Mouse (Mus musculus): ENCODE measurements around the gene Otos. TPM values are rescaled to one million over a fixed set of nuclear protein-coding genes. Genes with fewer than 3 reads are reported as not detected.

Otos gene
- polyA plus RNA-seq, 1 experiment from 2014 or later = 0.35 TPM

DNA sequence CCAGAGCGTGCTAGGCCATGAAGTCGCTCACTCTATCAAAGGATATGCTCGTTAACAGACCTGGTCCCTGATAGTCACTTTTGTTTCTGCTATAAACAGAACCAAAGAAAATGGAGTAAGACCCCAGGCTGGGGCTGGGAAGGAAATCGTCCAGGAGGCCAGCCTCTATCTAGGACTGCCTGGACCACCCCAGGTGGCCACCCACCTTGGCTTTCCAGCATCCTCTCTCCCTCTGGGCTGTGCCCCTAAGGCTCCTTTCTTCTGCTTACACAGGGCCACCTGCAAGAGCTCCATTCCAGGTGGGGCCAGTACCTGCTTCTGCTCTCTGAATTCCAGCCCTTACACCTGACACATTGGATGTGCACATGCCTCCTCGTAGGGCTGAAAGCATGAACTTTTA lies 16.4 kb downstream of the Otos start:
- peaks cover 14% of the 10 kb centered on the region; the same call in 1 of the 2 replicates for H3K36me3 ChIP-seq (replicated peaks)
- WGBS = 79% methylated on average over 5 of the region's 5 CpGs
- H3K4me3 ChIP-seq = no peak overlapping the region
- no peak overlapping the region for H3K4me2 ChIP-seq
- no peaks in the 10 kb centered on the region for H3K27me3 ChIP-seq (replicated peaks)
- no peak overlapping the region for H3K27ac ChIP-seq
- no peaks in the 10 kb centered on the region for H3K9me3 ChIP-seq
- H3K9ac ChIP-seq = no peak overlapping the region
- H3K4me1 ChIP-seq = no peaks in the 10 kb centered on the region
- ATAC-seq (replicated peaks) = no peak

DNA sequence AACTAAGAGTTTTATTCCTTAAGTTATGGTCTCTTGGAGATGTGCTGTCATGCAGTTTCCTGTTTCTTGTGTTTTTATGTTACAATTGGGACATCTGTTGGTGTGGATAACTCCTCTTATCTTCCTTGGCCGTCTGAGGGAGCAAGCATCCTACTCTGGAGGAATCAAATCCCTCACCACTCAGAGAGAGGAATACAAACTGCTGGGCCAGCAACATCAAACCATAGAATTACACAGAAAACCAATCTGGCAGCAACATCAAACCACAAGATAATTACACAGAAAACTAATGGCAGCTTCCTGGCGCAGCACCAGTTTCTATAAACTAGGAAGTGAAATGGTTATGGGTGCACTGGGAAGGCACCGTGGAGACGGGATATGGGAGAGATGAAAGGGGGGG lies 20.4 kb downstream of the Otos start:
- ATAC-seq (replicated peaks) = no peak
- Histone ChIP-seq H3K9me3 (no peaks in the 10 kb centered on the region), H3K36me3 (replicated peaks) (no peaks in the 10 kb centered on the region), H3K9ac (no peak overlapping the region), H3K27me3 (replicated peaks) (no peaks in the 10 kb centered on the region), H3K4me3 (no peak overlapping the region), H3K4me1 (no peaks in the 10 kb centered on the region), H3K4me2 (no peak overlapping the region), H3K27ac (no peak overlapping the region)
- 73% methylated on average over 4 of the region's 4 CpGs for WGBS

DNA sequence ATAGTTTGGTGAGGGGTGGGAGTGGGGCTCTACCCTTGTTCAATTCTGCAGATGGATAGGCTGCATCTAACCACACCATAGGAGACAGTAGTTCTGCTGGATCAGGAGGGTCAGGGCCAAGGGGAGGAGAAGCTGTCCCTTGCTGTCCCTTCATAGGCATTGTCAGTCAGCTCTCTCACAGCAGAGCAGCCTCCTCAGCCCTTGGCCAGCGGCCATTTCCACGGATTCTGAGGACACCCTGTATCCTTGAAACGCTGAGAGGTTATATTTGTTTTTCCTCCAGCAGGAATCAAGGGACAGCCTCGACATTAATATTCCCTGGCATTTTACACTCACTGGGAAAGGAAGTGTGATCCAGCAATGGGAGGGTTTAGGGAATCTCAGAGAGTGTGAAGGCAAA lies 30.3 kb downstream of the Otos start:
- no peak overlapping the region for H3K4me3 ChIP-seq
- no peak for ATAC-seq (replicated peaks)
- no peak overlapping the region for H3K9ac ChIP-seq
- no peaks in the 10 kb centered on the region for H3K27me3 ChIP-seq (replicated peaks)
- H3K4me2 ChIP-seq = no peak overlapping the region
- 67% methylated on average over 4 of the region's 4 CpGs for WGBS
- no peaks in the 10 kb centered on the region for H3K36me3 ChIP-seq (replicated peaks)
- H3K27ac ChIP-seq = no peak overlapping the region
- H3K9me3 ChIP-seq = no peaks in the 10 kb centered on the region
- H3K4me1 ChIP-seq = no peaks in the 10 kb centered on the region

DNA sequence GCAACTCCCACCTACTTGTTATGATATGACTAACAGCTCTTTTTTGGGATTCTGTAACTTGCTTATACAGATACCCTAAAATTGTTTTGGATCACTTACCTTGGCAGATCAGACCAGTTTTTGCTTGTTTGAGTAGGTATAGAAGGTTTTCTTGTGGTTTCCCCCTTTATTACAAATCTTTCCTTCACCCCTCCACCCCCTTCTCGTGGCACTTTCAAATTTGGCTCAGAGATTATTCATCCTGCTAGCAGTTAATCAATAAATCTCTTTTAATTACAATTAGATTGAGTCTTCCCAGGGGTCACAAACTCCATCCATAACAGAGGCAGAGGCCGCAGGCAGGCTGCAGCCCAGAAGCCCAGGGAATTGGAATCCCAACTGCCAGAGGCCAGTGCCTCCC lies 31.2 kb downstream of the Otos start, which contains the start of gene Olfr12:
Gene Olfr12, plus strand, starts transcription at position 301 of the 400 bp plus-strand sequence.
- no peak within 1 kb of the TSS for H3K4me2 ChIP-seq
- H3K9me3 ChIP-seq = no peaks in the 10 kb centered on the region
- 57% methylated on average over 2 of the region's 2 CpGs for WGBS
- no peak within 1 kb of the TSS for H3K9ac ChIP-seq
- no peak within 1 kb of the TSS for H3K4me3 ChIP-seq
- H3K4me1 ChIP-seq = no peaks in the 10 kb centered on the region
- no peaks in the 10 kb centered on the region for H3K36me3 ChIP-seq (replicated peaks)
- no peak within 1 kb of the TSS for H3K27ac ChIP-seq
- H3K27me3 ChIP-seq (replicated peaks) = no peaks in the 10 kb centered on the region
- ATAC-seq (replicated peaks) = no peak

DNA sequence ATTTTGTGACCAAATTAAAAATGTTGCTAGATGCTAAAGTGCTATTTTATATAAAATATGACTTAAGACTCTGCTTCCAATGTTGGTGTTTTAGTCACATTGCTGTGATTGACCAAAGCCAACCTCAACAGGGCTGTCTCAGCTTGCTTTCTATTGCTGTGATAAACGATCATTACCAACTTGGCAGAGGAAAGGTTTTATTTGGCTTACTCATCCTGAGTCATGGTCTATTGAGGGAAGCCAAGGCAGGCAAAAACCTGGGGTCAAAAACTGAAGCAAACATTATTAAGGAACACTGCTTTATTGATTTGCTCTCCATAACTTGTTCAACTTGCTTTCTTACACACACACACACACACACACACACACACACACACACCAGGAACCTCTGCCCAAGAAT lies 32.6 kb downstream of the Otos start:
- 85% methylated on average over 1 of the region's 1 CpGs for WGBS
- ATAC-seq (replicated peaks) = no peak
- no peak overlapping the region for H3K4me3 ChIP-seq

DNA sequence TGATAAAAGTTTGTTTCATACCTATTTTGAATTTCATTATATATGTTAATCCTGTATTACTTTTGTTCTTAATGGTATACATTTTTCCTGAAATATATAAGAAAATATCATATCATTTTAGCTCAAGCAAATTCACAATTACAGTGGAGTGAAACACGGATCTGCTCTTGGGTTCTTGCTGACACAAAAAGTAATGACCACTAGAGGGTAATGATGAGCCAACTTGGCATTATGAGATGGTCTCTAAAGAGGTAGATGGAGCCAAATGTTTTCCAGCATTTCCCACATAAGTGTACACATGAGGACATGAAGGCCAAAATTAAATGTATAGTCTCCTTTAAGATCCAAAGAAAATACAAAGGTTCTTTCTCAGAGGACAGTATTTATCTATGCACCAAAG lies 34.1 kb downstream of the Otos start:
- ATAC-seq (replicated peaks) = no peak
- H3K4me1 ChIP-seq = no peaks in the 10 kb centered on the region
- no peak overlapping the region for H3K27ac ChIP-seq
- H3K9me3 ChIP-seq = no peaks in the 10 kb centered on the region
- H3K4me2 ChIP-seq = no peak overlapping the region
- WGBS = 7% methylated on average over 1 of the region's 1 CpGs
- 0 out of 2 replicates have a peak, but pooled peaks cover 5% of the 10 kb centered on the region for H3K27me3 ChIP-seq (replicated peaks)
- no peaks in the 10 kb centered on the region for H3K36me3 ChIP-seq (replicated peaks)
- H3K4me3 ChIP-seq = no peak overlapping the region
- no peak overlapping the region for H3K9ac ChIP-seq

More for the DNA sequence above, 32.6 kb downstream of the Otos start:
- Histone ChIP-seq H3K4me2 (no peak overlapping the region), H3K4me1 (no peaks in the 10 kb centered on the region), H3K9me3 (no peaks in the 10 kb centered on the region), H3K36me3 (replicated peaks) (no peaks in the 10 kb centered on the region), H3K27ac (no peak overlapping the region), H3K9ac (no peak overlapping the region), H3K27me3 (replicated peaks) (0 out of 2 replicates have a peak, but pooled peaks cover 5% of the 10 kb centered on the region)

DNA sequence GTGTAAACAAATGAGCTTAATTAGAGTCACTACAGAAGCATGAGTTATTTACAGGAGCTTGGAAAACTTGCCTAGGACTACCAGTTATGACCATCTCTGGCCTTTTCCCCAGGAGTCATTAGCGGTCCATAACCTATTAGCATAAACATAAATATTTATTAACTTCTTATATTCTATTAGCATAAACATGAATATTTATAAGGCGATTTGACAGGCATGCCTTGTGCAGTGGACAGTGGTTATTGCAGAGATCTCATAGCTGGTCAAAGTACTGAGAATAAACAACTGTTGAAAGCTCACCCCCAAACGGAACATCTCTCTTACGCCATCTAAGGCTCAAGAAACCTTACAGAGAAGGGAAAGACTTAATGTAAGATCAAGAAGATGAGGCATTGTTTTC lies 35.5 kb downstream of the Otos start:
- no peak overlapping the region for H3K4me2 ChIP-seq
- WGBS = 34% methylated on average over 4 of the region's 4 CpGs

DNA sequence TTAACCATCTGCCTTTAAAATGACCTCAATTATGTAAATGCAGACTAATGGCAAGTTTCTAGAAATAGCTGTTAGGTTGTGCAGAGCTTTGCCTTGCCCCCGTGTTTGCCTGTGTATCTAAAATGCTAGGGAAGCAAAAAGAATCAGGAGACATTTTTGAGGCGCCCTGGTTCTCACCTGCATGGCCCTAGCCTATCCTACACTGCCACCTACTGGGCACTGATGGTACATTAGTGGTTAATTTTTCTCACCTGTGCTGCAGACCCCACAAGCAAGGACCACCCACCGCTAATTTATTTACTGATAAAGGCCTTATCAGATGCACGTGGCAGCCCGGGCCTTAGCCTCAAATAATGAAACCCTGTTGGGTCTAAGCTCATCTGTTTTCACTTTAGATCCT lies 37.6 kb downstream of the Otos start:
- Histone ChIP-seq H3K27ac (no peak overlapping the region), H3K4me1 (no peaks in the 10 kb centered on the region), H3K27me3 (replicated peaks) (0 out of 2 replicates have a peak, but pooled peaks cover 5% of the 10 kb centered on the region), H3K4me3 (no peak overlapping the region), H3K4me2 (no peak overlapping the region), H3K36me3 (replicated peaks) (no peaks in the 10 kb centered on the region), H3K9ac (no peak overlapping the region), H3K9me3 (no peaks in the 10 kb centered on the region)
- WGBS = 7% methylated on average over 5 of the region's 5 CpGs
- no peak for ATAC-seq (replicated peaks)

More for the DNA sequence above, 35.5 kb downstream of the Otos start:
- no peak overlapping the region for H3K9ac ChIP-seq
- H3K36me3 ChIP-seq (replicated peaks) = no peaks in the 10 kb centered on the region
- 0 out of 2 replicates have a peak, but pooled peaks cover 5% of the 10 kb centered on the region for H3K27me3 ChIP-seq (replicated peaks)
- no peak overlapping the region for H3K4me3 ChIP-seq
- H3K4me1 ChIP-seq = no peaks in the 10 kb centered on the region
- H3K9me3 ChIP-seq = no peaks in the 10 kb centered on the region
- no peak for ATAC-seq (replicated peaks)
- no peak overlapping the region for H3K27ac ChIP-seq

DNA sequence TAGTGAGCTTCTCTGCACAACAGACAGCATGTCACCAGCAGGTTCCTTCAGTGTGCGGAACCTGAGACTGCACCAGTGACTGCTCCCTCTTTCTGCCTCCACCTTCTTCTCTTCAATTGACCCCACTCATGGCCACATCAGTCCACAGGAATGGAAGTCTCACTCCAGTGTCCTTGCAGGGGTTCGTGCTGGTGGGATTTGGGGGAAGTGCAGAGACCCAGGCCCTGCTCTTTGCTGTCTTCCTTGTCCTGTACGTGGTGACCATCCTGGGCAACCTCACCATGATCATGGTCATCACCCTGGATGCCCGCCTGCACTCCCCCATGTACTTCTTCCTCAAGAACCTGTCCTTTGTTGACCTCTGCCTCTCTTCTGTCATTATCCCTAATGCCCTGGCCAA lies 40.9 kb downstream of the Otos start:
- Histone ChIP-seq H3K27ac (no peak overlapping the region), H3K9me3 (no peaks in the 10 kb centered on the region), H3K36me3 (replicated peaks) (no peaks in the 10 kb centered on the region), H3K9ac (no peak overlapping the region), H3K4me1 (no peaks in the 10 kb centered on the region), H3K4me2 (no peak overlapping the region), H3K27me3 (replicated peaks) (0 out of 2 replicates have a peak, but pooled peaks cover 5% of the 10 kb centered on the region), H3K4me3 (no peak overlapping the region)
- ATAC-seq (replicated peaks) = no peak
- 83% methylated on average over 4 of the region's 4 CpGs for WGBS

DNA sequence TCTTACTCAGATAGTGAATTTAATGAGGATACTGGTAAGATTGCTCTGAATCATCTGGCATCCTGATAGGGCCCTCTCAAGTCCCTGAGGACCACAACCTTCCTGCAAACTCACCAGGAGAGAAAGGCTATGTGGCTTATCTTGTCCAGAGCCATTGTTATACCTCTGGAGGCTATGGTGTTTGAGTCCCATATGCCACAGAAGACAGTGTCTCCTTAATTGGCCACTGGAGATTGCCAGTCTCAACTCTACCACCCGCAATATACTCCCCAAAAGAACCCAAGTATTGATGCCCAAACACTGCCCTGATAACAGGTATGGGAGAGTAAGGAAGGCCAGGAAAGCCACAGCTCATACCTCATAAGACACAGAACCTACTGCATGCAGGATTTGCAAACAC lies 43.2 kb downstream of the Otos start, which contains the start of gene Olfr1410:
Gene Olfr1410, plus strand, starts transcription at position 301 of the 400 bp plus-strand sequence.
- Histone ChIP-seq H3K27me3 (replicated peaks) (no peaks in the 10 kb centered on the region), H3K36me3 (replicated peaks) (no peaks in the 10 kb centered on the region), H3K27ac (no peak within 1 kb of the TSS), H3K4me3 (no peak within 1 kb of the TSS), H3K4me1 (no peaks in the 10 kb centered on the region), H3K4me2 (no peak within 1 kb of the TSS), H3K9ac (no peak within 1 kb of the TSS), H3K9me3 (no peaks in the 10 kb centered on the region)
- no peak for ATAC-seq (replicated peaks)
- 93% methylated on average over 1 of the region's 1 CpGs for WGBS

DNA sequence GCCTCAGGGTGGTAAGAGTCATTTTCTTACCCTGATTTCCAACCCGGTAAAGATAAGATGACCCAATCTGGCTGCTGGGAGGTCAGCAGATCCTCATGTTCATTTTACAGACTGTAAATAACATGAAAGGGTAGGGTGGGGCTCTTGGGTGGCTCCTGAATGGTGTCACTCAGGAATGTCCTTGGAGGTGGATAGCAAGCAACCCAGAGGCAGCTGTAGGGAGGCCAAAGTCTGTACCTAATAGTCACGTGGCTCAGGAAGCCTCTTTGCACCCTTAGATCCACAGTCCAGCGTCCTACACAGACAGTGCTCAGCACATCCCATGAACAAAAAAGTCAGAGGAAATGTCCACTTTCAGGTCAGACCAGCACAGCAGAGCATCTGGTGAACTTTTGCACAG lies 52.6 kb downstream of the Otos start:
- H3K4me2 ChIP-seq = no peak overlapping the region
- H3K4me3 ChIP-seq = no peak overlapping the region
- H3K36me3 ChIP-seq (replicated peaks) = no peaks in the 10 kb centered on the region
- H3K27me3 ChIP-seq (replicated peaks) = no peaks in the 10 kb centered on the region
- ATAC-seq (replicated peaks) = no peak
- no peaks in the 10 kb centered on the region for H3K4me1 ChIP-seq
- H3K9me3 ChIP-seq = no peaks in the 10 kb centered on the region
- H3K27ac ChIP-seq = no peak overlapping the region
- no peak overlapping the region for H3K9ac ChIP-seq
- WGBS = 84% methylated on average over 3 of the region's 3 CpGs
